Mouse (Mus musculus) heart, embryonic 12.5 days (tissue): ENCODE data around the gene Osgepl1. TPM values are rescaled to one million over a fixed set of nuclear protein-coding genes. Genes with fewer than 3 reads are reported as not detected.
"Not testable (repeated sequence)": the region's sequence is repeated elsewhere in the genome, so short reads cannot be mapped to it uniquely, and the experiment has no call there.

ENCODE experiments used
- ATAC-seq: fragments of 200-750 bp; cut with Nextera tagmentation; 2 replicates; pipeline ENCODE4 v1.8.0; 2017; ENCODE audit warnings: moderate TSS enrichment, moderate library complexity; ENCODE audit not compliant: insufficient number of reproducible peaks, low FRiP score
- H3K27ac ChIP-seq: fragments of 300-500 bp; sonication (generic); 2 replicates; pipeline ENCODE4 v1.5.1; 2016; ENCODE audit warnings: mild to moderate bottlenecking, moderate library complexity; ENCODE audit not compliant: poor library complexity, severe bottlenecking
- H3K27me3 ChIP-seq: fragments of 300-500 bp; sonication (generic); replicated peaks from 2 replicates; pipeline ENCODE4 v1.6.1; 2016; ENCODE audit warnings: mild to moderate bottlenecking, moderate library complexity
- H3K36me3 ChIP-seq: fragments of 300-500 bp; sonication (generic); 2 replicates; pipeline ENCODE4 v1.6.1; 2016; ENCODE audit warnings: mild to moderate bottlenecking, moderate library complexity
- H3K4me1 ChIP-seq: fragments of 300-500 bp; sonication (generic); replicated peaks from 2 replicates; pipeline ENCODE4 v1.6.1; 2016; ENCODE audit warnings: mild to moderate bottlenecking
- H3K4me2 ChIP-seq: fragments of 300-500 bp; sonication (generic); 2 replicates; pipeline ENCODE4 v1.6.1; 2016; ENCODE audit warnings: mild to moderate bottlenecking, moderate library complexity
- H3K4me3 ChIP-seq: fragments of 300-500 bp; sonication (generic); 2 replicates; pipeline ENCODE4 v1.5.1; 2016; ENCODE audit warnings: mild to moderate bottlenecking
- H3K9ac ChIP-seq: fragments of 300-500 bp; sonication (generic); 2 replicates; pipeline ENCODE4 v1.6.1; 2016; ENCODE audit warnings: mild to moderate bottlenecking, moderate library complexity
- H3K9me3 ChIP-seq: fragments of 300-500 bp; sonication (generic); replicated peaks from 2 replicates; pipeline ENCODE4 v1.6.1; 2016; ENCODE audit warnings: mild to moderate bottlenecking, moderate library complexity
- WGBS: fragments of 180-500 bp; shearing (Covaris S2); methylation state at CpG from one replicate; pipeline ENCODE4 v1.1.7; 2016; 5-methylcytosine and 5-hydroxymethylcytosine counted together
- polyA plus RNA-seq: library from polyadenylated mRNA; unstranded; fragments of >200 nt; fragmentation: Nextera tagmentation; extraction: Ambion mirVana; gene quantifications from 2 replicates; pipeline ENCODE4 v1.2.1, GENCODE M21; 2016

Osgepl1 gene
- polyA plus RNA-seq, 1 experiment from 2014 or later, result 33.7 TPM

DNA sequence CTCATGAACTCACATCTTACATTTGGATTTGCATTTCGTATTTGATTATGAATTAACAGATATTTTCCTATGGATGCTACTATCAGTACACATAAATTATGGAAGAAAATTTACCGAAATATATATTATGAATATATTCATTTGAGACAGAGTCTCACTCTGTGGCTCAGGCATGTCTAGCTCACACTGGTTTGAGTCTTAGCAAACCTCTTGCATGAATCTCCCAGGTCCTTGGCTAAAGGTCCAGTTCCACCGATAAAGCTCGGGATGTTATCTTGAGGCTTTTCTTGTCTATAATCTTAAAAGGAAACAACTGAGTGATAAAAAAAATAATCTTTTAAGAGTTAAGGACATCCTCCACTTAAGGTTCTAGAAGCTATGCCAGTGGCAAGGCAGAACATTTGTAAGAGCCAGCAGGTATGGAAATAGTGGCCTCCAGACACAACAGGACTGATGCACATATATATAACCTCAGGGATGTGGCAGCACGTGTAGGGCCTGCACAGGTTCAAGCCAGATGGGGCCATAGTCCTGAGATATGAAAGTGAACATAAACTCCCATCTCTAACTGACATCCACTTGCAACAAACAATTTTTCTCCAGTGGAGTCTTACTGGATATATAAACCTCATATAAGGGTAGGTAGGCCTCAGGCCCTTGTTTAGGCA, 11.5 kb downstream of the Osgepl1 start:
- Histone ChIP-seq H3K36me3 (peaks cover 26% of the 10 kb centered on the region), H3K9me3 (no peaks in the 10 kb centered on the region), H3K4me1 (no peaks in the 10 kb centered on the region), H3K27me3 (no peaks in the 10 kb centered on the region), H3K4me3 (no peak overlapping the region), H3K9ac (no peak overlapping the region), H3K4me2 (no peak overlapping the region), H3K27ac (no peak overlapping the region)
- no peak for ATAC-seq
- WGBS, result 66% methylated on average over 5 of the region's 5 CpGs

DNA sequence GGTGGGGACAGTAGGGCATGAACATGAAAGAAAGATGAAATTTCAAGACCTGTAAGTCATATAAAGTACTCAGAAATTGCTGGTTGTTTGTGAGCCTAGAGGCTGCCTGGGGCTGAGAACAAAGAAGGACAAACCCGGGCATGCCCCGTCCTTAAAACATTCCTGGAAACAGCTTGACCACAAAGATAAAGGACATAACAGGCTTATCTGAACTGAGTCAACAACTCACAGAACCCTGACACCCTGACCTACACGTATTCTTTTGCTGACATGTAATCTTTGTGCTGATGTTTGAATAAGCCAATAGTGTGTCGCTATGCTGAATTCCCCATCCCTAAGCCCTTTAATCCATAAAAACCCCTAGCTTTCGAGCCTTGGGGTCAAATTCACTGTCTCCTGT, 20.1 kb downstream of the Osgepl1 start:
- H3K27me3 ChIP-seq, ATAC-seq, H3K27ac ChIP-seq, H3K9me3 ChIP-seq, H3K4me1 ChIP-seq, H3K36me3 ChIP-seq, H3K4me2 ChIP-seq, H3K9ac ChIP-seq, H3K4me3 ChIP-seq: not testable (repeated sequence)
- WGBS, result 42% methylated on average over 5 of the region's 5 CpGs

DNA sequence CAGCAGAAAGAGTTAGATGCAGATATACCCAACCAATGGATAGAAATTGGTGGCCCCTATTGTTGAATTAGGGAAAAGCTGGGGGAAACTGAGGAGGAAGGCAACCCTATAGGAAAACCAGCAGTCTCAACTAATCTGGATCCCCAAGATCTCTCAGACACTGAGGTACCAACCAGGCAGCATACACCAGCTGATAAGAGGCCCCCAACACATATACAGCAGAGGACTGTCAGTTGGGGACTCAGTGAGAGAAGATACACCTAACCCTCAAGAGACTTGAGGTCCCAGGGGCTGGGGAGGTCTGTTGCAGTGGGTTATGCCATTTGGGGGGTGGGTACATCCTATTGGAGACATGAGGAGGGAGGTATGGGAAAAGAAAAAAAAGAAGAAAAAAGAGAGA, 22.0 kb downstream of the Osgepl1 start:
- Histone ChIP-seq H3K27ac (no peak overlapping the region), H3K4me2 (no peak overlapping the region), H3K9me3 (peaks cover 10% of the 10 kb centered on the region), H3K9ac (no peak overlapping the region), H3K36me3 (peaks cover 3% of the 10 kb centered on the region; the same call in 1 of the 2 replicates), H3K4me1 (no peaks in the 10 kb centered on the region), H3K4me3 (no peak overlapping the region), H3K27me3 (no peaks in the 10 kb centered on the region)
- ATAC-seq, result no peak

DNA sequence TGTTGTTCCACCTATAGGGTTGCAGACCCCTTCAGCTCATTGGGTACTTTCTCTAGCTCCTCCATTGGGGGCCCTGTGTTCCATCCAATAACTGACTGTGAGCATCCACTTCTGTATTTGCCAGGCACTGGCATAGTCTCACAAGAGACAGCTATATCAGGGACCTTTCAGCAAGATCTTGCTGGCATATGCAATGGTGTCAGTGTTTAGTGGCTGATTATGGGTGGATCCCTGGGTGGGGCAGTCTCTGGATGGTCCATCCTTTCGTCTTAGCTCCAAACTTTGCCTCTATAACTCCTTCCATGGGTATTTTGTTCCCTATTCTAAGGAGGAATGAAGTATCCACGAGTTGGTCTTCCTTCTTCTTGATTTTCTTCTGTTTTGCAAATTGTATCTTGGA, 24.0 kb downstream of the Osgepl1 start:
- not testable (repeated sequence) for H3K4me3 ChIP-seq
- WGBS, result 60% methylated on average over 2 of the region's 2 CpGs

DNA sequence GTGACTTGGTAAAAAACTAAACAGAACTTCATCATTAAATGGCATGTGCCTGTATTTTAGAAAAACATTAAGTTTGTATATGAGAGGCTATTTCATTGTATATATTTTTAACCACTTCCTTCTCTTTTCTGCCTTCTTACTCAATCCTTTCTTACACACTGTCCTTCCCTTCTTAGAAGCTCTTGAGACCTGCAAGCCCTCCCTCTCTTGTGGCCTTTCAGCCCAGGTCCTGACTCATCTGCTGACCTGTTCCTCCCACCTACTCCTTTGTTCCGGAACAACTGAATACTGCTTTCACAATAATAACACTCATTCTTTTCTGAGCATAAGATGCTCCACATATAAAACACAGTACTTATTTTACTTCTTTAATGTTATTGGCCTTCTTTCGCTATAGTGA, 27.6 kb downstream of the Osgepl1 start:
- H3K36me3 ChIP-seq, result peaks cover 48% of the 10 kb centered on the region
- peaks cover 11% of the 10 kb centered on the region; the same call in 1 of the 2 replicates for H3K9me3 ChIP-seq
- no peak overlapping the region for H3K9ac ChIP-seq
- no peaks in the 10 kb centered on the region for H3K27me3 ChIP-seq
- no peak overlapping the region for H3K4me3 ChIP-seq
- H3K27ac ChIP-seq, result no peak overlapping the region
- H3K4me1 ChIP-seq, result no peaks in the 10 kb centered on the region
- no peak overlapping the region for H3K4me2 ChIP-seq
- WGBS, result 94% methylated on average over 2 of the region's 2 CpGs
- ATAC-seq, result no peak

More for the DNA sequence above, 24.0 kb downstream of the Osgepl1 start:
- H3K9ac ChIP-seq, H3K27ac ChIP-seq, H3K27me3 ChIP-seq, ATAC-seq, H3K4me1 ChIP-seq, H3K4me2 ChIP-seq: not testable (repeated sequence)
- peaks cover 19% of the 10 kb centered on the region for H3K9me3 ChIP-seq
- peaks cover 22% of the 10 kb centered on the region for H3K36me3 ChIP-seq

DNA sequence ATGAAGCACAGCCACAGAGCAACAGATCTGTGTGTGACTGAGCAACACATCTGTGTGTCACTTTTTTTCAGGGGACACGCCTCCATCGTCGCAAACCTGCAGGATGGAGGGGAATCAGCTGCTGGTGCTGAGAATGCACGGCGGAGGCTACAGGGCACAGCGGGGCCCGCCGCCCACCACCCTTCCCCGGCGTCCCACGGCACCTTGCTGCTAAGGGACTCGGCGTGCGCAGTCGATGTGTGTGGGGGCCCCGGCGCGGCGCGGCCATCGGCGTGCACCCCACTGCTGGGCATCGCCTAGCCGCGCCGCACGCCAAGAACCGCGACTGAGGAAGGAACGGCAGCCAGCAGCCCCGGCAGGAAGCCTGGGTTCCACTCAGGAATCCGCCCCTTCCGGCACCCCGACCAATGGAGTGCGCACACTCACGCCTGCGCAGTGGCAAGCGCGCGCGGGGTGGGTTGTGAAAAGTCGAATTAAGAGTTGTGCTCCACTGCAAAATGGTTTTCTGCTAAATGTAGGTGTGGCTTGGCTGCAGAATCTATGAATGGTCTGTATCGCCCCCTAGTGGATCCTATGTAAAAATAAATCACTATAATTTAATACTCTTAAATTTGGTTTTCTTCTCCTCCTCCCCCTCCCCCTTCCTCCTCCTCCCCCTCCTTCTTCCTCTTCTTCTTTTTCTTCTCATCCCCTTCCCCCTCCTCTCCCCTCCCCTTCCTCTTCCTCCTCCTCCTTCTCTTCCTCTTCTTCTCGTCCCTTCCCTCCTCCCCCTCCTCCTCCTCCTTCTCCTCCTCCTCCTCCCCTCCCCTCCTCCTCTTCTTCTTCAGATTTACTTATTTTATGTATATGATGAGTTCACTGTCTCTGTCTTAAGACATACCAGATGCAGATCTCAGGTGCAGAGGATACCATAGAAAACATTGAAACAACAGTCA, 39.2 kb downstream of the Osgepl1 start, which contains the start of the genes Asdurf, Gm28551 and Asnsd1:
Gene Asdurf (minus strand): TSS at position 293 of the 935 bp plus-strand sequence.
Gene Gm28551 (minus strand): TSS at position 341 of the 935 bp plus-strand sequence.
Gene Asnsd1 (minus strand): TSS at position 426 of the 935 bp plus-strand sequence.
- WGBS, result under 1% methylated on average over 43 of the region's 44 CpGs
- Histone ChIP-seq H3K27ac (peak within 1 kb of the TSS; percentile 80), H3K9ac (peak within 1 kb of the TSS; percentile 92)

DNA sequence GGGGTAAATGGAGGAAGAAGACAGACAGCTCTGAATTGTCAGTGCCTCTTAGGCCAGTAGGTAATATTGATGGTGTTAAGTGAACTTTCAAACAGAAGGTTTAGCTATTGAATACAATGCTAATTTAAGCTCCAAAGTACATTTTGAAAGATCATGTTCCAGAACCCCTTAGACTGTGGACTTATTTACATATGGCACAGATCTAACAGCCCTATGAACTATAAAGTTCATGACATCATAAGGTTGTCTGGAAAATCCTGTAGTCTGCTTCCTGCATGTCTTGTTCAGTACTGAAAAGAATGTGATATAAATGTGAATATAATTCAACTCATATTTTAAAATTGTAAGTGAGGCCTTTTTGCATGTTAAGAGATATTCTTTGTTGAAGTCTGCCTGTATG, 45.6 kb downstream of the Osgepl1 start:
- ATAC-seq, result no peak
- H3K9me3 ChIP-seq, result no peaks in the 10 kb centered on the region

More for the DNA sequence above, 39.2 kb downstream of the Osgepl1 start, which contains the start of the genes Asdurf, Gm28551 and Asnsd1:
- Histone ChIP-seq H3K4me1 (peaks cover 6% of the 10 kb centered on the region), H3K36me3 (peaks cover 21% of the 10 kb centered on the region), H3K4me3 (peak within 1 kb of the TSS; percentile 85), H3K4me2 (peak within 1 kb of the TSS; percentile 65), H3K9me3 (no peaks in the 10 kb centered on the region), H3K27me3 (no peaks in the 10 kb centered on the region)
- peak; percentile 99 for ATAC-seq

More for the DNA sequence above, 45.6 kb downstream of the Osgepl1 start:
- no peaks in the 10 kb centered on the region for H3K36me3 ChIP-seq
- no peak overlapping the region for H3K27ac ChIP-seq
- no peaks in the 10 kb centered on the region for H3K4me1 ChIP-seq
- no peaks in the 10 kb centered on the region for H3K27me3 ChIP-seq
- no peak overlapping the region for H3K4me2 ChIP-seq
- no peak overlapping the region for H3K4me3 ChIP-seq
- H3K9ac ChIP-seq, result no peak overlapping the region

Other genes with a start within 250 kb of the Osgepl1 start
- not detected in 2 replicates for gene 1700019A02Rik, start 126.0 kb upstream of the Osgepl1 start, polyA plus RNA-seq
- 13.4 and 15.5 TPM in 2 replicates for gene Pms1, start 16.6 kb upstream of the Osgepl1 start, polyA plus RNA-seq
- gene Ormdl1, start 16.5 kb upstream of the Osgepl1 start, polyA plus RNA-seq, result 40.4 and 44.8 TPM in 2 replicates
- gene Gm28778, start 16.5 kb upstream of the Osgepl1 start, polyA plus RNA-seq, result not detected in 2 replicates
- gene Asdurf, start 39.0 kb downstream of the Osgepl1 start, polyA plus RNA-seq, result 1.1 and 5.7 TPM in 2 replicates
- gene Gm28551, start 39.0 kb downstream of the Osgepl1 start, polyA plus RNA-seq, result 0.13 and 0.57 TPM in 2 replicates
- gene Asnsd1, start 39.1 kb downstream of the Osgepl1 start, polyA plus RNA-seq, result 80.8 and 82.2 TPM in 2 replicates